Mouse (Mus musculus): ENCODE data around the gene Gm8882.
"Not testable (repeated sequence)": the region's sequence is repeated elsewhere in the genome, so short reads cannot be mapped to it uniquely, and the experiment has no call there.

Gm8882 gene

DNA sequence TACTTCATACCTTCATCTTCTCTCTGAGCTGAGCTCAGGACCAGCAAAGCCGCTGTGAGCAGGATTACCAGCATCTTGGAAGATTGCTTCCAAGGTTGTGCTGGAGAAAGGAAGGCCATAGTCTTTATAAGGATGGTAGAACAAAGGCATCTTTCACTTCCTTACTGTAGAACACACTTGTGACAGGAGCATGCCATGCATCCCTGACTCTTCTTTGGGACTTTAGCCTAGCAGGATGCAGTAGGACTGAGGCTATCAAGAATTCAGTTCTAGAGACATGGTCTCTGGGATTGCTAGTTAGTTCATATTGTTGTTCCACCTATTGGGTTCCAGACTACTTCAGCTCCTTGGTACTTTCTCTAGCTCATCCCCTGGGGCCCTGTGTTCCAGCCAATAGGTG is at the start of gene Gm8882:
Gene Gm8882 (minus strand): TSS at position 101 of the 400 bp plus-strand sequence.
- not testable (repeated sequence) for DNase-seq

DNA sequence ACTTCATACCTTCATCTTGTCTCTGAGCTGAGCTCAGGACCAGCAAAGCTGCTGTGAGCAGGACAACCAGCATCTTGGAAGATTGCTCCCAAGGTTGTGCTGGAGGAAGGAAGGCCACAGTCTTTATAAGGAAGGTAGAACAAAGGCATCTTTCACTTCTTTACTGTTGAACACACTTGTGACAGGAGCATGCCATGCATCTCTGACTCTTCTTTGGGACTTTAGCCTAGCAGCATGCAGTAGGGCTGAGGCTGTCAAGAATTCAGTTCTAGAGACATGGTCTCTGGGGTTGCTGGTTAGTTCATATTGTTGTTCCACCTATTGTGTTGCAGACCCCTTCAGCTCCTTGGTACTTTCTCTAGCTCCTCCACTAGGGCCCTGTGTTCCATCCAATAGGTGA is 49.3 kb downstream of the Gm8882 start, which contains the start of gene Prpmp5:
Gene Prpmp5 (minus strand): TSS at position 101 of the 400 bp plus-strand sequence.
- DNase-seq = not testable (repeated sequence)
